Mouse (Mus musculus): Measurements from ENCODE around the gene Bcan.

The Bcan gene

GRCm38 (mm10) chr3:87972203-87972664 lies 27.8 kb downstream of the Bcan start:
- no peak for DNase-seq (ENCODE audit: low read depth)

- no peak for DNase-seq (ENCODE audit: low read depth)
Measured at GRCm38 (mm10) chr3:87971489-87972202, 28.4 kb downstream of the Bcan start.

GRCm38 (mm10) chr3:87970939-87971488 lies 29.0 kb downstream of the Bcan start, which contains the start of gene Nes:
Gene Nes (plus strand): TSS chr3:87971078.
- DNase-seq (ENCODE audit: low read depth): peak; percentile 45

- peak; percentile 85 for DNase-seq (ENCODE audit: low read depth)
Measured at GRCm38 (mm10) chr3:87970184-87970938, 29.7 kb downstream of the Bcan start.

GRCm38 (mm10) chr3:87960586-87961191 lies 39.3 kb downstream of the Bcan start:
- DNase-seq (ENCODE audit: low read depth): peak; percentile 80

GRCm38 (mm10) chr3:87960191-87960585 lies 39.8 kb downstream of the Bcan start:
- DNase-seq (ENCODE audit: low read depth): no peak

- DNase-seq (ENCODE audit: low read depth): no peak
Measured at GRCm38 (mm10) chr3:87959371-87959770, 40.7 kb downstream of the Bcan start.

- DNase-seq (ENCODE audit: low read depth): no peak
Measured at GRCm38 (mm10) chr3:87958967-87959366, 41.1 kb downstream of the Bcan start.

- no peak for DNase-seq (ENCODE audit: low read depth)
Measured at GRCm38 (mm10) chr3:87958476-87958875, 41.6 kb downstream of the Bcan start.

GRCm38 (mm10) chr3:87958056-87958455 lies 42.0 kb downstream of the Bcan start:
- no peak for DNase-seq (ENCODE audit: low read depth)

- no peak for DNase-seq (ENCODE audit: low read depth)
Measured at GRCm38 (mm10) chr3:87952440-87952839, 47.6 kb downstream of the Bcan start.

GRCm38 (mm10) chr3:87951946-87952345 lies 48.1 kb downstream of the Bcan start:
- DNase-seq (ENCODE audit: low read depth): no peak

- no peak for DNase-seq (ENCODE audit: low read depth)
Measured at GRCm38 (mm10) chr3:87949955-87950515, 50.0 kb downstream of the Bcan start.

GRCm38 (mm10) chr3:87949266-87949954 lies 50.6 kb downstream of the Bcan start:
- DNase-seq (ENCODE audit: low read depth): no peak

GRCm38 (mm10) chr3:87948378-87949265 lies 51.4 kb downstream of the Bcan start, which contains the start of gene Crabp2:
Gene Crabp2 (plus strand): TSS chr3:87948666.
- peak; percentile 39 for DNase-seq (ENCODE audit: low read depth)

- no peak for DNase-seq (ENCODE audit: low read depth)
Measured at GRCm38 (mm10) chr3:87947811-87948199, 52.2 kb downstream of the Bcan start.

- peak; percentile 38 for DNase-seq (ENCODE audit: low read depth)
Measured at GRCm38 (mm10) chr3:87947056-87947810, 52.8 kb downstream of the Bcan start.

GRCm38 (mm10) chr3:87946541-87946860 lies 53.5 kb downstream of the Bcan start:
- DNase-seq (ENCODE audit: low read depth): no peak

GRCm38 (mm10) chr3:87945781-87946540 lies 54.1 kb downstream of the Bcan start:
- no peak for DNase-seq (ENCODE audit: low read depth)
